Mouse (Mus musculus) CH12.LX (cell line): ENCODE data around the gene Gjc2.

ENCODE experiments used
- CTCF ChIP-seq, 2 experiments: IDR thresholded peaks in 1 of 2; conservative IDR thresholded peaks in 1 of 2; 2 replicates each; pipeline ENCODE4 v1.5.1; 2011 to 2012; ENCODE audit warnings: low read depth in 2 of 2, low read length in 2 of 2, improper control_type of control experiment in 1 of 2, inconsistent platforms in 1 of 2, mild to moderate bottlenecking in 1 of 2, moderate library complexity in 1 of 2
- EP300 ChIP-seq: IDR thresholded peaks from 2 replicates; pipeline ENCODE4 v1.6.1; 2011; ENCODE audit warnings: low read length, improper control_type of control experiment
- HCFC1 ChIP-seq: IDR thresholded peaks from 2 replicates; pipeline ENCODE4 v1.6.1; 2012; ENCODE audit warnings: low read depth, mild to moderate bottlenecking, inconsistent platforms, low read length, improper control_type of control experiment
- MAX ChIP-seq: IDR thresholded peaks from 2 replicates; pipeline ENCODE4 v1.6.1; 2011; ENCODE audit warnings: low read length, improper control_type of control experiment
- MYC ChIP-seq: IDR thresholded peaks from 2 replicates; pipeline ENCODE4 v1.6.1; 2011; ENCODE audit warnings: low read depth, mild to moderate bottlenecking, improper control_type of control experiment, low read length
- POLR2A ChIP-seq: IDR thresholded peaks from 2 replicates; pipeline ENCODE4 v1.6.1; 2011; ENCODE audit warnings: low read depth, mild to moderate bottlenecking, improper control_type of control experiment, low read length
- ZMIZ1 ChIP-seq: IDR thresholded peaks from 2 replicates; pipeline ENCODE4 v1.6.1; 2012; ENCODE audit warnings: low read depth, mild to moderate bottlenecking, inconsistent platforms, low read length, improper control_type of control experiment
- ZNF384 ChIP-seq: IDR thresholded peaks from 2 replicates; pipeline ENCODE4 v1.6.1; 2012; ENCODE audit warnings: low read depth, low read length, improper control_type of control experiment, inconsistent platforms

DNA sequence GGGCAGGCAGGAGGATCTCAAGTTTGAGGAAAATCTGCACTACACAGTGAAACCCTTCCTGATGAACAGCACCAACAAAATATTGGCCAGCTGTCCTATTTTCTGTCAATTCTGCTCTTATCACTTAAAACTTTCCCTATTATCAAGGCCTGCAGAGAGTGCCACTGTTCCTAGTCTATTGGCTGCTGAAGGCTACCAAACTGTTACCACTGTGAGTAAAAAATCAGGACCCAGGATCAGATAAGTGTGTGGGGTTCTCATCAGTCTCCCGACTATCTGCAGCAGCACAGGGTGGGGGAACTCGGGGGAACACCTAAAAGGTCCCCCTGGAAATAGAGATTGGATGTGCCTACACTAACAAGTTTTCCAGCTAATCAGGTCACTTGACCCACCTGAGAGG lies 42.2 kb upstream of the Gjc2 start:
- TF ChIP-seq MAX (no peak), ZMIZ1 (no peak), EP300 (no peak), CTCF (conservative IDR thresholded peaks at IDR 0.05 in 1 of 2, IDR thresholded peaks at IDR 0.05 in 1 of 2; ENCODE audit: low read depth in 2 of 2, low read length in 2 of 2) (no peak), MYC (no peak), HCFC1 (no peak), POLR2A (no peak), ZNF384 (no peak)
